Mouse (Mus musculus): ENCODE results near the gene Gm20388.

Gm20388 gene

DNA sequence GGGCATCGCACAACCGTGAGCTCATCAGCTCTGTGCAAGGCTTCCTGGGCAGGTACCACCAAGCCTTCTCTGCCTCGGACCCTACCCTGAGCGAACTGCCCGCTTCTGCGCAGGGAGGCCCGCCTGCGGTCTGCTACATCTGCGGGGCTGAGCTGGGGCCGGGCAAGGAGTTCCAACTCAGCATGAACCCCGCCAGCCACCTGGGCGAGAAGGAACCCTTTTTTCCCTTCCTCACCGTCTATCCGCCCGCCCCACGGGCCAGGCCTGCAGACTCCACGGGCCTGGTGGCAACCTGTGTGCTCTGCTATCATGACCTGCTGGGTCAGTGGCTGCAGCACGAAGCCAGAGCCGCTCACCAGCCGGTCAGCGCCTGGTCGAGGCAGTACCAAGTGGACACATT lies 319.4 kb downstream of the Gm20388 start:
- DNase-seq (ENCODE audit: low spot score in 2 of 2), result no peak

DNA sequence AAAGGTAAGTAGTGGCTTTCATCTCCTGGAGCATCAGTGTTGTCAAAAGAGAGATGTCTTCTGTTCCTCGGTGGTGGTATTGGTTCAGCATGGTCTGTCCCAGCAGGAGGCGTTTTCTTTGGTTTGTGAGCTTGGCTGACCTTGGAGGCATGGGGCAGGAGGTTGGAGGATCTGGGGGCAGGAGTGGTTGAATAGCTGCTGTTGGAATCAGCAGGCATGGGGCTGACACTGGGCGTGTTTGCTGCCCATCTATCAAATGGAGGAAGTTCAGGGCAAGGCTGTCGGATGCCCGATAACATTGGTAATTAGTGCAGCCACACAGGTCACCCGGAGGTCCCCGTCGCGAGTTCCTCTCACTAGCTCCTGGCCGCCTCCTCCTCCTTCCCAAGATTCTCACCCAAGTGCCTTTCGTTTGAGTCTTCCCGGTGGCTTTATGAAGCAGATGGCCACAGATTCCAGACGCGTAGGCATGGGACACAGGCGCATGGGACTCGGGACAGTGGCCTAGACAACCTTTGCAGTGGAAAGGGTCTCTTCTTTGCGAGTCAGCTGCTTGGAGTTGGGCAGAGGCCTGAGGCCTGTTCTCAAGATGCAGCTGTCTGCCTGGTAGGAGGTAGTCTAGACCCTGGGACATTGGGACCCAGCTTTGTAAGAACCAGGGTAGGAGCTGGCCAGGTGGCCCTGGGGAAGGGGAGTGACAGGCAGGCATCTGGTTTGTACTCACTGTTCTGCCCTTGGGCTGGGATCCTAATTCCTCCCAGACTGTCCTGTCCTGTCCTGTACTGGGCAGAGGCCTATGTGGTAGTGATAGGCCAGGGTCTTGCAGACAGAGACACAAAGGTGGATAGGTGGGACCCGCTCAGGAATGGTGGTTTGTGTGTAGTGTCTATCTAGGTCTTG lies 320.3 kb downstream of the Gm20388 start:
- no peak for DNase-seq (ENCODE audit: low spot score in 2 of 2)

DNA sequence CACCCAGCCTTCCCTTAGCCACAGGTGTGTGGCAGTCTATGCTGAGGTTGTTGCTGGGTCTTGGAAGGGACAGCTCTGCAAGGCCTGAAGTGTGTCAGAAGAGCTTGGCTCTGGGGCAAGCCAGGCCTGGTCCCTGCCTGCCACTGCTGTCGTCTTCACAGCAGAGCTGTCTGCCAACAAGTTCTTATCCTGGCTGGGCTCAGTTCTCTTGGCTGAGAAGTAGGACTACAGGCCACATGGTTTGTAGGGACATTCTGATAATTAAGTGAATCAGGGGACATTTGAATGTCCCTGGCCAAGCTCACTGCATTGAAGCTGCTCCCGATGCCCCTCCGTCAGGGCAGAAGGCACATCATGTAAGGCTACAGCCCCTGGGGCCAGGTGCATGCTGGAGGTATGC lies 321.2 kb downstream of the Gm20388 start:
- no peak for DNase-seq (ENCODE audit: low spot score in 2 of 2)

- DNase-seq (ENCODE audit: low spot score in 2 of 2), result no peak
These were observed 321.8 kb downstream of the Gm20388 start for GRCm38 (mm10) chr8:120232398-120232797.

- no peak for DNase-seq (ENCODE audit: low spot score in 2 of 2)
These were observed 322.3 kb downstream of the Gm20388 start for GRCm38 (mm10) chr8:120232913-120233312.

- DNase-seq (ENCODE audit: low spot score in 2 of 2), result no peak
These were observed 323.8 kb downstream of the Gm20388 start for GRCm38 (mm10) chr8:120234457-120234856.

GRCm38 (mm10) chr8:120234866-120235265 lies 324.2 kb downstream of the Gm20388 start:
- no peak for DNase-seq (ENCODE audit: low spot score in 2 of 2)

DNA sequence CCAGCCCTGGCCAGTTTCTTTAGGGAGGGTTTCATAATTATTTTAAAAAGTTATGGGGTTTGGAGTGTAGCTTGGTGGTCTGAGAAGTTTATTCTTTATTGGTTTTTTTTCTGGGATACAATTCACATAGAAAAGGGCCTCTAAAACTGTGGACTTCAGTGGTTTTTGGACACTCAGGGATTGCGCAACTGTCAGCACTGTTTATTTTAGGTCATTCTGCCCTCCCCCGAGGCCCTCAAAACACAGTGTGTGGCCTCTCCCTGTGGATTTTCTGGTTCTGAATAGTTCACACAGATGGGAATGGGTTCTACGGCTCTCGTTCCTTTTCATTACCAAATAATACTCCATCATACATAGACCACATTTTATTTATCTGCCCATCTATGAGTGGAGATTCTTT lies 332.6 kb downstream of the Gm20388 start:
- no peak for DNase-seq (ENCODE audit: low spot score in 2 of 2)

- no peak for DNase-seq (ENCODE audit: low spot score in 2 of 2)
These were observed 333.3 kb downstream of the Gm20388 start for GRCm38 (mm10) chr8:120243916-120244451.

DNA sequence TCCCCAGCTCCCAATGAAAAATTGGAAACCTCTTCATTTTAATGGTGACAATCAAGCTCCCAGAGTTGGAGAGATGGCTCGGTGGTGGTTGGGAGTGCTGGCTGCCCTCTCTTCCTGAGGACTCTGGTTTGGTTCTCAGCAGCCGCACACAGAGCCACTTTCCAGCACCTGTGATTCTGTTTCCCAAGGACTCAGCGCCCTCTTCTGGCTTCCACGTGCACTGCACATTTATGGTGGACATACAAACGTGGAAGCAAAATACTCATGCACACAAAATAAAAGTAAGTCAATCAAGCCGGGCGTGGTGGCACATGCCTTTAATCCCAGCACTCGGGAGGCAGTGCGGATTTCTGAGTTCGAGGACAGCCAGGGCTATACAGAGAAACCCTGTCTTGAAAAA lies 333.9 kb downstream of the Gm20388 start:
- no peak for DNase-seq (ENCODE audit: low spot score in 2 of 2)

DNA sequence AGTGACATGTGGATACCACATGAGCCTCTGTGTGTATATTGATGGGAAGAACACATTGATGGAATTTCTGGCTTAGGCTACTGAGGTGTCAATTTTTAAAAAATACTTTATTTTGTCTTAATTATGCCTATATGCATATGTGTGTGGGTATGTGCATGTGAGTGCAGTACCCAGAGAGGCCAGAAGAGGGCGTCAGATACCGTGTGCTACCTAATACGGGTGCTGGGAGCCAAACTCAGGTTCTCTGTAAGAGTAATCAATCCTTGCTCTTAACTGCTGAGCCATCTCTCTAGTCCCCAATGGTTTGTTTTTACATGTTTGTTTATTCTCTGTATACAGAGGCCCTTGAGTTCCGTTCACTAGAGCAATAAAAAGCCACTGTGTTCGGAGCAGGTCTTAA lies 337.0 kb downstream of the Gm20388 start:
- DNase-seq (ENCODE audit: low spot score in 2 of 2), result no peak

DNA sequence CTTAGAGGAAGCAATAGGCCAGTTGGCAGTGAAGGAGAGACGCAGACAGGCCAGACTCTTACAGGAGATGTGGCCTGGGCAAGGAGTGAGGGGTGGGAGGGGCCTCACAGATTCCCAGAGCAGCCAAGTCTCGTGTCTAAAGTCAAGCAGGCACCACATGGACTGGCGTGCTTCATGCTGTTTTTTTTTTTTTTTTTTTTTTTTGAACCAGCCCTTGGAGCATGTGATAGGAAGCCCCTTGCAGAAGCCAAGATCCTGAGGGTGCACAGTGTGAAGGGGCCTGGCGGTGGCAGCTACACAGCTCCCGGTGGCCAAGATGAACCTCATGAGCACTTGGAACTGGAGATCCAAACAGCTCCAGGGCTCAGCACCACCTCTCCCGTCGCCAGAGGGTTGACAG lies 337.4 kb downstream of the Gm20388 start:
- no peak for DNase-seq (ENCODE audit: low spot score in 2 of 2)

DNA sequence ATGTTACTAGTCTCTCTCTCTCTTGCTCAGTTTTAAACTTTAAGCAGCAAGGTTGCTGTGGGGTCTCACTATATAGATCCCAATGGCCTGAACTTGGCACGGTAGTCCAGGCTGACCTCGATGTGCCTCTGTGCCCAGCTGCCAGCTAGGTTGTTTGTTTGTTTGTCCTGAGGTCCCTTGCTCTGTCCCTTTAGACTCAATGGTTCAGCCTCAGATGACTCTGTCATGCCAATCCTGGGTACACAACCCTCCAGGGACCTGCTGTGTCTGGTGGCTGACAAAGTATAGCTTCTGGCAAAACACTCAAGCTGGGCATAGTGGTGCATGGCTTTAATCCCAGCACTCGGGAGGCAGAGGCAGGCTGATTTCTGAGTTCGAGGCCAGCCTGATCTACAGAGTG lies 337.8 kb downstream of the Gm20388 start:
- no peak for DNase-seq (ENCODE audit: low spot score in 2 of 2)

DNA sequence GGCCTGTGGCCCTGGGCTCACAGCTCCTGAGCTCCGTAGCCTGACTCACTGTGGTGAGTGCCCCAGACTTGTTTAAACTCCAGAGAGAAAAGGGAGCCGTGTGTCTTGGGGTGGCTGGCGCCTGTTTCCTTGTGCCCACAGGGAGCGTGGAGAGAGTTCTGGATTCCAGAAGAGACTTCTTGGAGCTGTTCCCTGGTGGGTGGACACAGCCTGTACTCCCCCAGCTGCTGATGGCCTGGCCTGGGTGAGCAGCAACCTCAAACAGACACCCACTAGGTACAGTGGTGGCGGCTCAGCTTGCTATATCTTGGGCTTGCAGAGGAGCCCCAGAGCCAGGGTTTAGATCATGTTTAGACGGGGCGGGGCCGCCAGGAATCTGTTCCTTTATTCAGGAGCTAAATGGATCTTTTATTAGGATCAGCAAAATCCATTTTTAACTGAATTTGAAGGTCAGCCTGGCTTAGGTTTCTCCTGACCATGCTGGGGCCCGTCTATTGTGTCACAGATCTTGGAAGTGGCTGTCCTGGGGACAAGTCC lies 339.2 kb downstream of the Gm20388 start:
- no peak for DNase-seq (ENCODE audit: low spot score in 2 of 2)

- DNase-seq (ENCODE audit: low spot score in 2 of 2), result no peak
These were observed 340.2 kb downstream of the Gm20388 start for GRCm38 (mm10) chr8:120250750-120251410.

- peak in 1 of 2 experiments; percentile 63 for DNase-seq (ENCODE audit: low spot score in 2 of 2)
These were observed 340.9 kb downstream of the Gm20388 start for GRCm38 (mm10) chr8:120251411-120252035.

- no peak for DNase-seq (ENCODE audit: low spot score in 2 of 2)
These were observed 343.0 kb downstream of the Gm20388 start for GRCm38 (mm10) chr8:120253626-120254025.

GRCm38 (mm10) chr8:120255406-120255987 lies 344.9 kb downstream of the Gm20388 start:
- no peak for DNase-seq (ENCODE audit: low spot score in 2 of 2)

DNA sequence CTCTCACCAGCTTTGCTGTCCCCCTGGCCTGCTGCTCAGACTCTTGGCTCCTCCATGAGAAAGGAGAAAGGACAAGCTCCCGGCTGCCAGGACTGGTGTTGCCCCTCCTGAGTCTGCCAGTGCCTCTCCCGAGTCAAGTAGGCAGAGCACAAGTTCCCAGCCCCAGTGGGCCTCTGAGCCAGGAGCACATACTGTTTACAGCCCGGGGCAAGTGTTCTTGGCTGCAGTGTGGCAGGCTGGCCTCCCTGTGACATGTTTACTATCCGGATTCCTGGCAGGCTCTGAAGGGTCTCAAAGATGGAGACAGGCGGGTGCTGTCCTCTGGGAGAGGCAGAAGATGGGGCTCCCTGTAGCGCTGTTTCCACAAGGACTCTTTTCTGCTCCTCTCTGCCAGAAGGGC lies 346.3 kb downstream of the Gm20388 start:
- no peak for DNase-seq (ENCODE audit: low spot score in 2 of 2)

DNA sequence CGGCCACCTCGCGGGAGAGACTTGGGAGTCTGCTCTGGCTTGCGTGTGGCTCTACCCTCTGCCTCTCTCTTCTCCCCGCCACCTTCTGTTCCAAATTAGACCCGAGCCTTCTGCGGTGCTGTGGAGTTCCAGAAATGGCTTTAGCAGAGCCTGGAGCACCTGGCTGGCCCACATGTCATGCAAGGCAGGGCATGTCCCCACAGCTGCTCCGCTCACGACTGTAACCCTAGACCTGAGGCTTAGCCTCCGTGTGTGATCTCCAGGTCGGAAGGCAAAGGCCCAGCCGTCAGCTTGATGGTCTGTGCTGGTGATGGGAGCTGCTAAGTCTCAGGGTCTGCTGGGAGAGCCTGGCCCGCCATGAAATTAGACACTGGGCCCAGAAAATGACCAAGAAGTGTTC lies 348.6 kb downstream of the Gm20388 start:
- no peak for DNase-seq (ENCODE audit: low spot score in 2 of 2)

DNA sequence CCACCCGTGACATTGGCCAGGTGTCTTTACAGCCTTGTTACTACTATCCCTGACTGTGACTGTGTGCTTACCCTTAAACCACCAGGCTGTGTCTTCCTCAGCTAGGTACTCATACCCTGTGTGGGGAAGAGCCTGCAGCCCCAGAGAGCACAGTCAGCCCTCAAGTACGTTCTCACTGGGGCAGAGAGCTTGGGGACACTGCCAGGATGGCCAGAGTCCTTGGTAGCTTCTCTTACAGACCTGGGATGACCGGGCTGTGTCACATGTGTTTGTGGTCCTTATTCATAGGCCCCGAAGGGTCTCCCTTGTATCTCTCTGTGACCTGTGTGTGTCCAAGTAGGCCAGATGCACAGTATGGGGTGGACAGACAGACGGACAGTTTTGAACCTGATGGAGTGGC lies 350.0 kb downstream of the Gm20388 start:
- DNase-seq (ENCODE audit: low spot score in 2 of 2), result no peak

Data from right cerebral cortex, postnatal 36 days (tissue).